Mouse (Mus musculus): Measurements from ENCODE around the gene Sytl4.

Sytl4 gene

DNA sequence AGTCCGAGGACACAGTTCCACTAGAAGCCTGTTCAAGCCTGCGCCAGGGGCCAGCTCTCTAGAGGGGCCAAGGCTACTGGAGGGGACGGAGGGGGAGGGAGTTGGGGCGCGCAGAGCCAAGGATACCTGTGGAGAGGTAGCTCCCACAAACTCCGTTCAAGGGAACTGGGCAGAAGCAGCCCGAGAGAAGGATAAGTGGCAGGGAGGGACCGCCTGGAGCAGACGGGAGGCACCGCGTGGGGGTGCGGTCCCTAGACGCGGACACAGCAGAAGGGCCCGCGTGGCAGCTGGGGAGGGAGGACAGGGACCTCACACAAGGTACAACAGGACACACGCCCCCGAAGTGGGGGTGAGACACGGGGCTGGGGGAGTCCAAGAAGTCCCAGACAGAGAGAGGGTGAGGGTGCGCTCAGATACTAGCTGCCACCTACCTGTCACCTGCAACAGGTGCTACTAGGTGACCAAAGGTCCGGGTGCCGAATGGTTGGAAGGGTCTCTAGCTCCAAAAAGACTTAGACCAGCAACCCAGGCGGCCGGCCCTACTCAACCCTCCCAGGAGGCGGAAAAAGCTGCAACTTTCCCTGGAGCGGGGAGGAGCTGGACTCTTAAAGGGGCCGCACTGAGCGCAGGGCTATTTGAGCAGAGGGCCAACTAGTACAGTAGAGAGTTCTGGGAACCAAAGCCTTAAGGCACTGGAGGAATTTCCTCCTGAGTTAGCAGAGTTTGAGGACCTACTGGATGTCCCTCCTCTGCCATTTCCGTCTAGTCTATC, at the start of gene Sytl4:
Sytl4 (minus strand) TSS at position 582 of the 772 bp plus-strand sequence.
- DNase-seq (ENCODE audit: extremely low spot score) = peak; percentile 11

DNA sequence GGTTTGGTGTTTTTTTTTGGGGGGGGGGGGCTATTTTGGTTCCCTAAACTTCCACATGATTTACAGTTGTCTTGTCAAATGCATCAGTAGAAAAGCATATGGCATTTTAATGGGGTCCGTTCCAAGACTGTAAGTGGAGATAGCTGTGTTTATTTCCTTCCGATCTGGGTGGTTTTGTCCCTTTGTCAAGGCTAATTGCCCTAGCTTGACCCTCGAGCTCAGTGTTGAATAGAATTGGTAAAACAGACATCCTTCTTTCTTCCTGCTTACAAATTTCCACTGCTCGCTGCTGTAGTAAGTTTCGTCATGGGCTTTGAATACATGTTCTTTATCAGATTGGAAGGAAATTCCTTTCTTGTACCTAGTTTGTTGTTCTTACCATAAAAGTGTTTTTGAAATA, 39.1 kb upstream of the Sytl4 start:
- no peak for DNase-seq (ENCODE audit: extremely low spot score)

DNA sequence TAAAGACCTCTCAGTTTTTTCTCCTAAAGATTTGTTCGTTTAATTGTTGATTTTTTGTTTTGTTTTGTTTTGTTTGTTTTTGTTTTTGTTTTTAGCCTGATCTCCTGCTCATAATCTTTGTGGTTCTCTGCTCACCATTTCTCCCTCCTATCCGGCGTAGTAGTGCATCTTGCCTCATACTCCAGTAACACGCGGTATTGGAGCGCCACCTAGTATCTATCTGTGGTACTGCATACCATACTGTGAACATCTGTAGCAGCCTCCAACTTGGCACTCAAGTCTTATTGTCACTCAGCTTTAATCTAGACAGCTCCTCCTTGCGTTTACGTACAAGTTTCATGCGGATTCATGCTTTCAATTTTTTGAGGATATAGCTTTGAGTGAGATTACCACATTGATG, 37.4 kb upstream of the Sytl4 start:
- peak; percentile 64 for DNase-seq (ENCODE audit: extremely low spot score)

DNA sequence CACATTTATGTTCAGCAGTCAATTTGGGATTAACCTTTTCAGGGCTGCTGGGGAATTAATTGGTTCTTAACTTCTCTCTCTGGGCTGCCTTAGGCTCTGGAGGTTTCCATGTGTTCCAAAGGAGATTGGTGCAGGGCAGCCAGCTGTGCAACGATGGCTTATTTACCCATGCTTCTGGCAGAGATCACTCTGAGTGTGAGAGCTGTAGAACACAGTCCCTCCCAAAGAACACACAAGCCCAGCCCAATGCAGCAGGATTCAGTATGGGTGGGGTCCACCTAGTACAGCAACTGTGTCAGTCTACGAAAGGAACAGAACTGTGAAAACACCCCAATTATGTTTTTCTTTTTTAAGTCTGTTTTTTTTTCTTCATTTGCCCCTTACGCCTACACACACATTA, 14.3 kb upstream of the Sytl4 start:
- no peak for DNase-seq (ENCODE audit: extremely low spot score)

DNA sequence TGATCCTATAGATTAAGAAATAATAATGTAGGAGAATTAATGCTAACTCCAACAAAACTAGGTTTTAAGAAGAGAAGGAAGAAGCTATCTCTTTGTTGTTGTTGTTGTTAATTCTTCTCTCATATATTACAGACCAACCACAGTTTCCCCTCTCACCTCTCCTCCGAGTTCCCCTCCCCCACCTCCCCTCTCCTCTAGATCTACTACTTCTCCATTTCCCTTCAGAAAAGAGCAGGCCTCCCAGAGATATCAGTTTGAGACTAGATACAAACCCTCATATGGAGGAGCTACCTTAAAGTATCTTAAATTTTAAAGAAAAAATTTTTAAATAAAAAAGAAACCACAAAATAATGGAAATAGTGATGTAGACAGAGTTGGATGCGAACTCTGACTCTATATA, 17.0 kb downstream of the Sytl4 start:
- no peak for DNase-seq (ENCODE audit: extremely low spot score)

- no peak for DNase-seq (ENCODE audit: extremely low spot score)
Measured at GRCm38 (mm10) chrX:133960617-133961016, 21.0 kb downstream of the Sytl4 start.

GRCm38 (mm10) chrX:133954661-133955060, 27.0 kb downstream of the Sytl4 start:
- no peak for DNase-seq (ENCODE audit: extremely low spot score)

- peak; percentile 42 for DNase-seq (ENCODE audit: extremely low spot score)
Measured at GRCm38 (mm10) chrX:133947427-133947826, 34.2 kb downstream of the Sytl4 start.

GRCm38 (mm10) chrX:133939561-133939960, 42.1 kb downstream of the Sytl4 start:
- DNase-seq (ENCODE audit: extremely low spot score) = no peak

- DNase-seq (ENCODE audit: extremely low spot score) = no peak
Measured at GRCm38 (mm10) chrX:133936605-133937225, 44.9 kb downstream of the Sytl4 start.

GRCm38 (mm10) chrX:133931302-133932013, 50.2 kb downstream of the Sytl4 start:
- DNase-seq (ENCODE audit: extremely low spot score) = peak; percentile 20

DNA sequence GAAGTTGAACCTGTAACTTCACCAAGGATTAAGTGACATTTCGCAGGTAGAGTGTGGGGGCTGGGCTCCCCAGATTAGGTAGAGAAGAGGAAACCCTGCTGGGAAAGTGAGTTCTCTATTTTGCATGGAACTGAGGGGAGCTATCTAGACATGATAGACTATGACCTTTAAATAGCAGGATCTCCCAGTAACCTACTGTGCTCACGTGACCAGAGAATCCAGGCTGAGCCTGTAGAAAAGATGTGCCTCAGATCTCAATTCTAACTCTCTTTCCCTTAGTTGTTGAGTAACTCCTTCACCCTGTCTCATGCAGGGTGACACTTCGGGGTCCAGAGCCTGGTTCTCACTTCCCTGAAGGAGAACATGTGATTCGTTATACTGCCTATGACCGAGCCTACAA, 54.9 kb downstream of the Sytl4 start:
- no peak for DNase-seq (ENCODE audit: extremely low spot score)

GRCm38 (mm10) chrX:133921187-133921586, 60.4 kb downstream of the Sytl4 start:
- no peak for DNase-seq (ENCODE audit: extremely low spot score)

DNA sequence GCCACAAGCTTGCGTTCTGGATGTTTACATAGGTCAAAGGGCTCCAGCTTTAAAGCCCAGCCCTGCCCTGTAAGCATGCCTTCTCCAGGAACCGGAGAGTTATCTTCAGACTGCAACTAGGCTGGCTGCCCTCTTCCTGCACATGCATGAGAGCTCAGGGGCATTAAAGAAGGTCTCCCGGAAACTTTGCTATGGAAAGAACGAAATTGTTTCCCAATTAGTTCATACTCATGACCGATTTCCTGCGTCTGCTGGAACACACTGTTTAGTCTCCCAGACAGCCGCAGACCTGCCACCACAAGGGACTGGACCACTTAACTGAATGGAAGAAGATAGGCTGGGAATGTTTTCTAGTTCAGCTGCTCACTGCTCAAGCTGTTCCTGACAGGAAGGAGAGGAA, 67.4 kb downstream of the Sytl4 start:
- no peak for DNase-seq (ENCODE audit: extremely low spot score)

DNA sequence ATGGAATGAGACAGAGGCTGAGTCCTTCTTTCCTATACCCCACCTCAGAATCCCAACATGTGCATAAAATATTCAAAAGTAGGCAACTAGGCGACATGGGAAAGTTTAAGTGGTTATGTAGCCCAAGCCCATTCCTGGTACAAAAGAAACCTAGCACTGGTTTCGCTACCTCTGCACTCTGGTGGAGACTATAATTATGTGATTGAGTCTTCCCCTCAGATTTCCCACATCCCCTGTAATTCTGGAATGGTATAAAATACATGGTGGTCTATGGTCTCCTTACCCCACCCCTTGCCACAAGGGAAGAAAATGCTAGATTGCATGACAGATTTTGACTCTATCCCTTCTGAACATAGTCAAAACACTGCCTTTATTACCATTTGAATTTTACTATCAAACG, 68.6 kb downstream of the Sytl4 start:
- no peak for DNase-seq (ENCODE audit: extremely low spot score)

DNA sequence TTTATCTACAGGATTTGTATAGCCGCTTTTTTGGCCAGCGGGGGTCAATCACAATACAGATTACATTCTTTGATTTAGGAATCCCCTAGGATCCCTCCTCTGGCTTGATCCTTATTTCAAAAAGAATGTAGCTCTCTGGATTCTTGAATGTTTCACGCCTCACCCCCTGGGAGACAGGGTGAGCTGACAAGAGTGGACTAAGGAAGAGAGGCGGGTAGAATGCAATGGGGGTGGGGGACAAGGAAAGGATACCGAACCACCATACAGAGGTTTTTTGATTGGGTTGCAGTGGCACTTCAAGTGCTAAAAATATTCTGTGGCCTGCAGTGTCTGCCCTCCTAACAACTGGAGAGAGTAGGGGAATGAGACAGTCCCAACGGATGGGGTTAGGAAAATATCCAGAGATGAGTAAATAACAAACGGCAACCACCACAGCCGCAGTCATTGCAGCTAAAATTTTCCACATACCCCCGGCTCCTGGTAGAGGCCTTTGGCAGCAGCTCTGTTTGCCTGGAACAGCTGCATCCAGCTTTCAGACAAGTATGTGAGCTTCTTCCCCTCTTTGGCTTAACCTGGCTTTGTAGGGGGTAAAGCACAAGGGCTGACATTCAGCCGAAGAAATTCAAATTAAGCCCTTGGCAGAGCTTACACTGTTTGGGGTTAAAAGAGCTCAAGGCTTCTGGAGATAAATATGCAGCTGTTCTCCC, 70.1 kb downstream of the Sytl4 start:
- no peak for DNase-seq (ENCODE audit: extremely low spot score)

GRCm38 (mm10) chrX:133908261-133908660, 73.4 kb downstream of the Sytl4 start, which contains the start of gene Srpx2:
Gene Srpx2 (plus strand): TSS chrX:133908426.
- DNase-seq (ENCODE audit: extremely low spot score) = no peak

DNA sequence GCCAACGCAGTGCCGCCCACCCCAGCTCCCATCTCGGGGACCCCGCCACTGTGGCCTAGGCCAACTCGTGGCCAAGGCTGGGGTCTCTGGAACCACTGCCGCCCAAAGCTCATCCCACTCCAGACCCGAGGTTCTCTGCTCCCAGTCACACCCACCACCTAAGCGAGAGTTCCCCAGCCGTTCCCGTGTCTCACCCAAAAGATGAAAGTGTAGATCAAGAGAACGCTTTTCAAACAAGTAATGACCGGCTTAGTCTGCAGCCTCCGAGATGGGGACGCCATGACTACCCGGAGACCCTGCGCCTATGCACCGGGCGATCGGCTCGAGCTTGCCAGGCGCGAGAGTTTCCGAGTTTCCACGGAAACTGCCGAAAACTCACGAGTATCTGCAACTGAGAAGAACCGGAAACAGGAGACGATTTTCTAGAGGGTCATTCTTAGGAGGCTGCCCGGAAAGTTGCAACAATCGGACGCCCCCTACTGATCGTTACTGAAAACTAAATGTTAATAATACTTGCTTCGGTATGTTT, 83.5 kb downstream of the Sytl4 start, which contains the start of gene Tspan6:
Tspan6 (minus strand) TSS at position 416 of the 529 bp plus-strand sequence.
- peak; percentile 81 for DNase-seq (ENCODE audit: extremely low spot score)

DNA sequence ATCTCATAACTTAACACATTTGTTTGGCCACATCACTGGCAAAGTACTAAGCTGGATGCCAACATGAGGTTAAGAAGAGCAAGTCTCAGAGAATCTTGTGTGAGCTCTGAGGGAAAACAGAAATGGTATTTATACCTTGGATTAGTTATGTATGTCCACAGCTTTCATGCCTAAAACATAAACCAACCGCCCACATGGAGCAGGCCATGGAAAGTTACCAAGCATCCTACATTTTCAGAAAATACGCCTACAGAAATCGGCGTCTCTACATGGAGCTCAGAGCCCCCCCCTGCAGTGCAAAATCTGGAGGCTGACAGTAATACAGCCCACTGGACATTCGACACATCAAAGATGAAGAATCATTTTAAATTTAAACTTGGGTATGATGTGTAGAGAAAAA, 93.5 kb downstream of the Sytl4 start:
- no peak for DNase-seq (ENCODE audit: extremely low spot score)

GRCm38 (mm10) chrX:133887308-133887707, 94.3 kb downstream of the Sytl4 start:
- no peak for DNase-seq (ENCODE audit: extremely low spot score)
